Mouse (Mus musculus) embryonic fibroblast, embryonic 13.5 days (primary cell): ENCODE measurements around the gene Clrn3.

Experiments used
- CTCF ChIP-seq: IDR thresholded peaks from 2 replicates; pipeline ENCODE4 v1.5.1; 2011; ENCODE audit warnings: mild to moderate bottlenecking, control low read depth, low read length, moderate library complexity, borderline replicate concordance; ENCODE audit not compliant: insufficient read depth
- POLR2A ChIP-seq: IDR thresholded peaks from 2 replicates; pipeline ENCODE4 v1.6.1; 2011; ENCODE audit warnings: low read depth, mild to moderate bottlenecking, control low read depth, low read length, moderate library complexity

GRCm38 (mm10) chr7:135542235-135542634, 13.8 kb upstream of the Clrn3 start:
- TF ChIP-seq POLR2A (no peak), CTCF (no peak)
